Mouse (Mus musculus) embryo, embryonic 10 days (tissue): ENCODE data around the gene Elob.

Experiments used
- DNase-seq: peaks from one replicate; pipeline ENCODE4 v3.0.0-alpha.2; 2015; ENCODE audit warnings: low spot score

Elob gene

GRCm38 (mm10) chr17:23783352-23783751, 45.6 kb downstream of the Elob start:
- no peak for DNase-seq

GRCm38 (mm10) chr17:23778447-23778846, 50.5 kb downstream of the Elob start:
- DNase-seq, result no peak

- no peak for DNase-seq
These were observed 51.8 kb downstream of the Elob start for GRCm38 (mm10) chr17:23777141-23777540.

GRCm38 (mm10) chr17:23776216-23776615, 52.7 kb downstream of the Elob start:
- no peak for DNase-seq
